Mouse (Mus musculus): ENCODE results near the gene Nell2. TPM values are rescaled to one million over a fixed set of nuclear protein-coding genes. Genes with fewer than 3 reads are reported as not detected.

Gene Nell2
- total and polyA plus RNA-seq, 3 experiments = not detected

DNA sequence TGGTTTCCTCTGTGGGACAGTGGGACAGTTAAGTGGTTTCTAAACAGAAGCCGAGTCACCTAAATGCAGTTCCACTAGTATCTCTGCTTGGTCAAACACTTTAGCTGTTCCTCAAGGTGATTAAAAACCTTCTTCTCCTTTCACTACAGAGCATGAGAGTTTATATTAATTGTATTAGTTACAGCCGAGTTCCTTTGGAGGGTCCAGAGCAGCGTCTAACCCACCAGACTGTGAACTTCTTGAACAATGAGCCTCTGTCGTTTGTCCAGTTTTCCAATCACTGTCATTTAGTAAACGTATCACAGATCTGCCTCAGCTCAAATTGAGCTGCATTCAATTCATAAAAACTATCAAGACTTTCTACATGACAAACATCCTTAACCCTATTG is 498.9 kb downstream of the Nell2 start:
- in situ Hi-C loops (cut with MboI; ENCODE audit: low pct_ligation_motif_present, low pct_unique_long_range_greater_than_20kb, low sequenced_read_pairs) = no loop called here
- Histone ChIP-seq H3K4me3 (replicated peaks in 1 of 3; ENCODE audit: low read depth in 2 of 3, low read length in 2 of 3, poor library complexity in 1 of 3) (no peak overlapping the region), H3K27me3 (replicated peaks) (no peaks in the 10 kb centered on the region), H3K9ac (ENCODE audit: insufficient read depth, low read depth) (no peak overlapping the region), H3K79me2 (replicated peaks; ENCODE audit: control insufficient read depth, extremely low read depth, insufficient read depth, poor library complexity, severe bottlenecking) (no peaks in the 10 kb centered on the region), H3K36me3 (replicated peaks in 1 of 2; ENCODE audit: control insufficient read depth in 1 of 2, insufficient read depth in 1 of 2, low read length in 1 of 2) (no peaks in the 10 kb centered on the region), H3K27ac (ENCODE audit: insufficient read depth, low read depth) (no peak overlapping the region), H3K4me1 (ENCODE audit: control insufficient read depth in 1 of 2, insufficient read depth in 2 of 2) (no peaks in the 10 kb centered on the region), H3K9me3 (replicated peaks; ENCODE audit: low read length) (peaks cover 34% of the 10 kb centered on the region), H3K4me2 (ENCODE audit: insufficient read depth, low read depth, poor library complexity, severe bottlenecking) (no peak overlapping the region)
- no peak for DNase-seq (ENCODE audit: extremely low read depth)
- TF ChIP-seq ZC3H11A (IDR thresholded peaks at IDR 0.05; ENCODE audit: low read depth, low read length) (no peak), IRF4 (IDR thresholded peaks at IDR 0.05; ENCODE audit: low read depth, low read length) (no peak), GABPA (IDR thresholded peaks at IDR 0.05; ENCODE audit: insufficient replicate concordance, low read depth, low read length) (no peak)
- dilution Hi-C loops (cut with MboI; ENCODE audit: extremely low pct_ligation_motif_present, extremely low pct_unique_long_range_greater_than_20kb, low sequenced_read_pairs) = no loop called here

DNA sequence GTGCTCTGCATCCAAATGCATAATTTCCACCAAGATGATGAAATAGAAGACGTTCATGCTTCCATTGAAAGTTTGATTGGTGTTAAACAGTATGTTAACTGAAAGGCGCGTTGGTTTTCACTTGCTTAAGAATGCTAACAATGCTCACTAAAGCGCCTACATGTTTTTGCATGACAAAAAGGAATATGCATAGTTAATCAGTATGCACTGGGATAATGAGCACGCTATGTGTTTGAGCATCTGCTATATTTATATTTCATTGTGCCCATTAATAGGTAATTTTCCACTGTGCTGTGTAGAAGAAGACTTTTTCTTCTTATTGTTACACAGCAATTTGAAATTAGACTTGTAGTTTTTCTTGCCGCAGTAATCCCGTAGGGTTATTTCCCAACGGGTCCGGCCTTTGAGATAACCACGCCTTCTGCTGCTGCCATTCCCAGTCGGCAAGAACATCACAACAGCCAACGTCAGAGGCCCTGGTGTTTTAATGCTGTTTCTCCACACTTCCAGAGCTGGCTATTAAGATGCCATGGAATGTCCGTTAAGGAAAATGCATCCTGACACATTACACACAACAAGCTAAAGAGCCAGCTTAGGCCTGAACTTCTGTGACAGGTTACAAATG is 499.4 kb downstream of the Nell2 start:
- H3K79me2 ChIP-seq (replicated peaks; ENCODE audit: control insufficient read depth, extremely low read depth, insufficient read depth, poor library complexity, severe bottlenecking) = no peaks in the 10 kb centered on the region
- H3K4me2 ChIP-seq (ENCODE audit: insufficient read depth, low read depth, poor library complexity, severe bottlenecking) = no peak overlapping the region
- no peak overlapping the region for H3K9ac ChIP-seq (ENCODE audit: insufficient read depth, low read depth)
- H3K27ac ChIP-seq (ENCODE audit: insufficient read depth, low read depth) = no peak overlapping the region
- H3K36me3 ChIP-seq (replicated peaks in 1 of 2; ENCODE audit: control insufficient read depth in 1 of 2, insufficient read depth in 1 of 2, low read length in 1 of 2) = no peaks in the 10 kb centered on the region
- dilution Hi-C loops (cut with MboI; ENCODE audit: extremely low pct_ligation_motif_present, extremely low pct_unique_long_range_greater_than_20kb, low sequenced_read_pairs) (no loop called here), in situ Hi-C loops (cut with MboI; ENCODE audit: low pct_ligation_motif_present, low pct_unique_long_range_greater_than_20kb, low sequenced_read_pairs) (no loop called here)
- TF ChIP-seq MYC (IDR thresholded peaks at IDR 0.05; ENCODE audit: low read depth, low read length) = no peak
- no peak for TF ChIP-seq TCF12 (IDR thresholded peaks at IDR 0.05; ENCODE audit: low read depth, low read length)
- no peak for TF ChIP-seq CTCF (conservative IDR thresholded peaks at IDR 0.05 in 1 of 2, IDR thresholded peaks at IDR 0.05 in 1 of 2; ENCODE audit: low read depth in 2 of 2, low read length in 2 of 2)
- no peak for TF ChIP-seq ETS1 (conservative IDR thresholded peaks at IDR 0.05; ENCODE audit: low read depth, low read length)
- no peak for TF ChIP-seq ZKSCAN1 (IDR thresholded peaks at IDR 0.05; ENCODE audit: borderline replicate concordance, low read depth, low read length)
- no peak for TF ChIP-seq KAT2A (IDR thresholded peaks at IDR 0.05; ENCODE audit: insufficient replicate concordance, low read length)
- TF ChIP-seq GABPA (IDR thresholded peaks at IDR 0.05; ENCODE audit: insufficient replicate concordance, low read depth, low read length) = no peak
- no peak for TF ChIP-seq POLR2AphosphoS2 (IDR thresholded peaks at IDR 0.05; ENCODE audit: low read depth, low read length)
- no peak for TF ChIP-seq PAX5 (IDR thresholded peaks at IDR 0.05; ENCODE audit: low read length)
- TF ChIP-seq UBTF (IDR thresholded peaks at IDR 0.05; ENCODE audit: low read depth, low read length) = no peak
- TF ChIP-seq SIN3A (IDR thresholded peaks at IDR 0.05; ENCODE audit: low read length) = no peak
- no peak for TF ChIP-seq ELF1 (IDR thresholded peaks at IDR 0.05; ENCODE audit: low read depth, low read length)
- TF ChIP-seq NRF1 (IDR thresholded peaks at IDR 0.05; ENCODE audit: low read depth, low read length) = no peak
- TF ChIP-seq USF2 (conservative IDR thresholded peaks at IDR 0.05; ENCODE audit: low read depth, low read length) = no peak
- TF ChIP-seq HCFC1 (IDR thresholded peaks at IDR 0.05; ENCODE audit: low read depth, low read length) = no peak
- TF ChIP-seq RCOR1 (conservative IDR thresholded peaks at IDR 0.05; ENCODE audit: low read depth, low read length) = no peak
- H3K4me3 ChIP-seq (replicated peaks in 1 of 3; ENCODE audit: low read depth in 2 of 3, low read length in 2 of 3, poor library complexity in 1 of 3) = no peak overlapping the region
- H3K27me3 ChIP-seq (replicated peaks) = no peaks in the 10 kb centered on the region
- no peaks in the 10 kb centered on the region for H3K4me1 ChIP-seq (ENCODE audit: control insufficient read depth in 1 of 2, insufficient read depth in 2 of 2)
- H3K9me3 ChIP-seq (replicated peaks; ENCODE audit: low read length) = peaks cover 36% of the 10 kb centered on the region
- DNase-seq (ENCODE audit: extremely low read depth) = no peak

Other genes starting within 250 kb of the Nell2 start
- gene Dbx2, start 127.4 kb upstream of the Nell2 start, total RNA-seq (2012; rRNA removed) = 0.04 and 0.47 TPM in 2 replicates
- 0.05 and 0.26 TPM in 2 replicates for gene Dbx2, start 127.4 kb upstream of the Nell2 start, total RNA-seq (2014; rRNA removed)
- 0.35 and 0.51 TPM in 2 replicates for gene Dbx2, start 127.4 kb upstream of the Nell2 start, polyA plus RNA-seq (2012; ENCODE audit: insufficient read length, low read depth)

All from CH12.LX (cell line).